Mouse (Mus musculus): ENCODE results near the gene Slc45a1. TPM values are rescaled to one million over a fixed set of nuclear protein-coding genes. Genes with fewer than 3 reads are reported as not detected.
A peak's percentile ranks its signal among the peaks of the same experiment; 100 is the strongest.

Slc45a1 gene
- total RNA-seq (2021): not detected

DNA sequence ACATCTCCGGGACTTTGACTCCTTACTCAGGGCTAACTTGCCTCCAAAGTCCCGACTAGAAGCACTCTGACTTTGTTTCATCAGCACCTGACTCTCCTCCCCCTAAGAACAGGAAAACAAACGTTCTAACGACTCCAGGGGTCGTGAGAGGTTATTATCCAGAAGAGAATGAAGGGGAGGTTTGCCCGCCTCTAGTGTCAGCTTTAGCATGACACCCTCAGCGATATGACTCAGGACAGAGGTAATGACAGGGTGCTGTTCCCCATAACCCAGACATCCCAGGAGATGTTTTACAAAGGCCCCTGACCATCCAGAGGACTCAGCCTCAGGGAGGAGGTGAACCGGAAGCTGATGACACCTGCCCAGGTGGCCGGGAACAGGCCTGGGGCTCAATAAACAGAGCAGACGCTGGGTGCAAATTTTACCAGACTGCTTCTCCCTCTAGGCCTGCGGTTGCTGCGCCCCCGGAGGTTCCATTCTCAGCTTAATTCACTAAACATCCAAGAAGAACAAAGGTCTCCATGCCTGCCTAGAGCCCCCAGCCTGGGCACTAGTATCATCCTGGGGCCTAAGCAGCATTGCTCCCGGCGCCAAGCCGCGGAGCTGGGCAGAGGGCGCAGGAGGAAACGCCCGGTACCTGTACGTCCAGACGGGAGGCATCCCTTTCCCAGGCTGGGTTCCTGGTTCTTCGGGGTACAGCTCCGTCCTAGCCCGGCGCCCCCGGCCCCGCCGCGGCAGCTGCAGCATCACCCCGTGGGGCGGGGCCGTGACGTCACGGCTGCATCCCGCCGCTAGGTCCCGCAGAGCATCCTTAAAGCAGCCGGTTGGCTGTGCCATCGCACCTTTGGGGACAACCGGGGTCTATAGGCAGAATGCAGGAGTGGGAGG lies at the start of gene Slc45a1:
Gene Slc45a1 (minus strand): TSS at position 785 of the 888 bp plus-strand sequence.
- no peak for DNase-seq
- intact Hi-C loops (cut with DNase I): loop anchor here (10.0 kb wide), 1 partner anchor 483 kb away; no protein-coding TSS in a partner anchor

DNA sequence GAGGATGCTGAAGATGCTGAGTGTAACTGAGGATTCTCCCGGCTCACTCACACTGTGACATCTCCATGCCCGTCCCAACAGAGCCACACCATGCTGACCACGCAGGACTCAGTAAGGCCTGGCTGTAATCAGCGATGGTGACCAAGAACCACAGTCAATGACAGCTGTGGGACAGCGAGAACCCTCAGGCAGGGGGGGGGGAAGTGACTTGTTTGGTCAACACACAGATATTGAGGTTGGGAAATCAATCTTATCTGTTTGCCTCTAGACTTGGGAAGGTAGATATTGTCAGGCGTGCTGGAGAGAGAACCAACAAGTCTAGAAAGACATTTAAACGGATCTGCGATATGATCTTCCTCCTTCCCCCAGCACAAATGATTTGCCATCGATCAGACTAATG lies 48.9 kb upstream of the Slc45a1 start:
- intact Hi-C loops (cut with DNase I): no loop called here
- DNase-seq: no peak

DNA sequence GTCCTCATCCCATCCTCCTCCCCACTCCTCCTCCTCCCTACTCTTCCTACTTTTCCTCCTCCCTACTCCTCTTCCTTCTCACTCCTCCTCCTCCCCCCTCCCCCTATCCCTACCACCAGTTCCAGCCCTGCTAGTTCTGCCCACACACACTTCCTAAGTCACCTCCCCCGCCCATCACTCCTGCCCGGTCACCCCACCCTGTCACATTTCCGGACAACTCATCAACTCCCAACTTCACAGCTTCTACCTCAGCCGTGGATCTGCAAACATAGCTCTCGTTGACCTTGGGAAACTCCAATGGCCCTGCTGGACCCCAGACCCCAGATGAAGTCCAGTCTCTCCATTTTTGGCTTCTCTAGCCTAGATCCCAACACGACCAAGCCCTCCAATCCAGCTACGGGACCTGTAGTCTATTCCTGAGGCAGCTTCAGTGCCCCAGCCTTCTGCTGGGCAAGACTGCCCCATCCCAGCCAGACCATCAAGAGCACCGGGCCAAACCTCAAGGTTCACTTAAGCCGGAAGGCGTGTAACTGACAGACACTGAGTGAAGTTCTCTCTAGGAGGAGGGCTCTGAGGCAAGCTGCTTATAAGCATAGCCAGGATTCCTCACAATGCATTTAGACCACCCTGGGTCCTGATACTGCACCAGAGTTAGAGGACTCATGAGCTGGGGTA lies 42.6 kb upstream of the Slc45a1 start:
- intact Hi-C loops (cut with DNase I): loop anchor here (5.0 kb wide), 1 partner anchor 158 kb away; the partner anchor contains the start of gene Errfi1

DNA sequence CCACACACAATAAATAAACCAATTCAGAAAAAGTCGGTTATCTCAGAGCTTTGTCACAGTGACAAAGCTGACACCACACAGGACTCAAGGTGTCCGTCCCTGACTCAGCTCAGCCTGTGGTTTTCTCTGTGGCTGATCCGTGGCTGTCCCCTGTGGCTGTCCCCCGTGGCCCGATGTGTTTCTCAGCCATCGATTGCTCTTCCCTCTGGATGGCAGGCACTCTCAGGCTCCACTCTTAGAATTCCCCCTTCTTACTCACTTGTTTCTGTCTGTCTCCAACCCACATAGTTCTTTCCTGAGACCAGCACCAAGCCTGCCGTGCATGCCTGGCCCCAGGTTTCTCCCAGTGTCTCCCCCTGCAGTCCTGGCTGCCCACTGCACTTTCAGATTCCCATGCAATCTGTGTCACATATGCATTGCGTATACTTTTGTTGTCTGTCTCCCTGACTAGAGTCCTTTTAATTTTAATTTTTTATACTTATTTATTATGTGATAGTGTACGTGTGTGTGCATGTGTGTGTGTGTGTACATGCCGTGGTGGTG lies 41.0 kb upstream of the Slc45a1 start:
- DNase-seq: no peak
- intact Hi-C loops (cut with DNase I): loop anchor here (5.0 kb wide), 1 partner anchor 159 kb away; the partner anchor contains the start of gene Errfi1

More for the DNA sequence above, 42.6 kb upstream of the Slc45a1 start:
- DNase-seq: no peak

DNA sequence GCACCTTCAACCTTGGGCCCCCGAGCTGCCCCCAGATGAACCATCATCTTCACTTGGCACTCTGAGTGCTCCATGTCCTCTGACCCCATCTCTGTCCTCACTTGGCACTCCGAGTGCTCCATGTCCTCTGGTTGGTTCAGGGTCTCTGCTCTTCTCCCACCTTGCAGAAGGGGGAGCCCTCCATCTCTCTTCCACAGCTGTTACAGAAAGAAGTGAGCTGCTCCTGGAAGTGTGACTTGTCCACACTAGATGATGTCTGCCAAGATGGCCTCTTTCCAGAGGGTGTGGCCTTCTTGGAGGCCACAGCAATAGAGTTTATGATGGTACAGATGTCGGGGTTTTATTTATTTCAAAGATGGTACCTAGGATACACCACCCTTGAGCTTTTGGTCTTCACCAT lies 38.8 kb upstream of the Slc45a1 start:
- peak; percentile 58 to 60 for DNase-seq
- intact Hi-C loops (cut with DNase I): loop anchor here (5.0 kb wide), 1 partner anchor 162 kb away; the partner anchor contains the start of gene Errfi1

DNA sequence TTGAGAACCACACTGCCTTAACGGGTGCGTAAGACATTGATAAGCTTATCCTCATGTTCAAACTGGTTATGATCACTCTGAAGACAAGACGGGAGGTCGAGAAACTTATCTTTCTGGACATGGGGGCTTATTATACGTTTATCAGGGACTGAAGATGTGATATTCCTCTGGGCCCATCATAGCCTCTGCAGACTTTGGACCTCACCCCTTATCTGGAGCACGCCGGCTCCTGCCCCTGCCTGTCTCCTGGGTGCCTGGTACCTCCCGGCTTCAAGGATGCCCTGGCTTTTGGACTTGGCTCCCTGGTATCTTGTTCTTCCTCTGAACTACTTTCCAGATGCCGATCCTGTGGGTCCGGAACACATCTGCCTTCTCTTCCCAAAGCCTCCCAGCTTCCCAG lies 37.6 kb upstream of the Slc45a1 start:
- DNase-seq: no peak
- intact Hi-C loops (cut with DNase I): no loop called here

DNA sequence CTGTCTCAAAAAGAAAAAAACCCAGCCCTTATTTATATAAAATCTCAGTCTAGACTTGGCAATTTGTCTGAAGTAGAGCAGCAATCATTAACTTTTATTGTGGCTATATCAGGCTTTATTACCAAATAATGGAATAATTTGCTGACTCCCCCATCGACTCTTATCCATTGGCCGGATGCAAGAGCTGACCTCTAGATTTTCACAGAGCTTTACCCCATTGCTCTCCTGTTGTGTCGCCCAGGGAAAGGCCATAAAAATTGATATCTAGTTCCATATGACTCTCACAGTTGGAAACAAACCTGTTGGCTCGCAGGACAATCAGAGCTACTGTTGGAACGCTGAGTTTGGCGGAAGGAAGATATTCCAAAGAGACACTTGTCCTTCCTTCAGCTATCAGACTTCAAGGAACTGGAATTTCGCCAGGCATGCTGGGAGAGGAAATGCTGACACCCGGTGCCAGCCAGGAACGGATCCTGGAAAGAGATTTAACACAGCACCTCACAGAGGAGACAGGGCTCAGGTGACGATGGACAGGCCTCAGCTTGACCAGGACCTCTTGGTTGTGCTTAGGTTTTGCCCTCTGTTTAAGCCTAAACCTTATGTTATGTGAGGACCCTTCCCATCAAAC lies 35.3 kb upstream of the Slc45a1 start:
- no peak for DNase-seq
- intact Hi-C loops (cut with DNase I): no loop called here

DNA sequence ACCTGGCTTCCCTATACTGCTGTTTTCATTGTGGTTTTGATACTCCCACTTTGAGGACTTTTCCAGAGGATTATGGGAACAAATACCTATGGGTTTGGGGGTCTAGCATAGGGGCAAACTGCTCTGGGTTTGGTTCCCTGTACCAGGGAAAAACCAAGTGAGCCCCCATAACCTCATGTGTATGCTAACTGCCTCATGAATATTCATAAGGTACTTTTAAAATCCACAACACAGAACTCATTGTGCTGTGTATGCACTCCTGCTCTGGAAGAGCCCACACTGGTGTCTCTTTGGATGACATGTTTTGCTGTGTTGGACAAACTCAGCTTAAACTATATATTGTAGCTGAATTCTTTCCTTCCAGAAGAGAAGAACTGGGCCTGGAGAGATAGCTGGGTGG lies 34.6 kb upstream of the Slc45a1 start:
- intact Hi-C loops (cut with DNase I): no loop called here
- no peak for DNase-seq

DNA sequence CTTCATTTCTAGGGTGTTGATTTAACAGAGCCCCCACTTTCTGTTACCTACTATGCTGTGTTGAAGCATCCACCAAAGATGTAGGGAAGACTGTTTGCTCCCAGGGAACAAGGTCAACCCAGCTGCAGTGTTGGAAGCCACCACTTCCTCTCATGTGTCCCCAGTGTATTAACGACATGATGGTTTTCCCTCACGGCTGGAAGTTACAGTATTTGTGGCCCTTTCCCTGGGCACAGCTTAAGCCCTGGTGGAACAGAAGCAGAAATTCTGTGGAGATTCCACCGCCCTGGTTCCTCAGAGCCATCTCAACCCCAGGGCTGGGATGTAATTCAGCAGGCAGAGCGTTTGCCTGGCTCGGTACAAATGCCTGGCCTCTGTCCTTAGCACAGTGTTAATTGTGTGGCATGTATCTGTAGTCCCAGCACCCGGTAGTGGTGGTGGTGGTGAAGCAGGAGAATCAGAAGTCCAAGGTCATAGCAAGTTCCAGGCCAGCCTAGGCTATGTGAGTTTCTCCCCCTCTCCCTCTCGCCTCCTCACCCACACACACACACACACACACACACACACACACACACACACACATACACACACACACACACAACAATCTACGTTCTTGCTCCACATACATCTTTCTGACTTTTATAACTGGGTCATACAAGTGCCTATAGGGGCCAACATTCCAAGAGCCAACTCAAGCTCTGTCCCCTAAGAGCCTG lies 34.0 kb upstream of the Slc45a1 start:
- intact Hi-C loops (cut with DNase I): no loop called here
- DNase-seq: no peak

DNA sequence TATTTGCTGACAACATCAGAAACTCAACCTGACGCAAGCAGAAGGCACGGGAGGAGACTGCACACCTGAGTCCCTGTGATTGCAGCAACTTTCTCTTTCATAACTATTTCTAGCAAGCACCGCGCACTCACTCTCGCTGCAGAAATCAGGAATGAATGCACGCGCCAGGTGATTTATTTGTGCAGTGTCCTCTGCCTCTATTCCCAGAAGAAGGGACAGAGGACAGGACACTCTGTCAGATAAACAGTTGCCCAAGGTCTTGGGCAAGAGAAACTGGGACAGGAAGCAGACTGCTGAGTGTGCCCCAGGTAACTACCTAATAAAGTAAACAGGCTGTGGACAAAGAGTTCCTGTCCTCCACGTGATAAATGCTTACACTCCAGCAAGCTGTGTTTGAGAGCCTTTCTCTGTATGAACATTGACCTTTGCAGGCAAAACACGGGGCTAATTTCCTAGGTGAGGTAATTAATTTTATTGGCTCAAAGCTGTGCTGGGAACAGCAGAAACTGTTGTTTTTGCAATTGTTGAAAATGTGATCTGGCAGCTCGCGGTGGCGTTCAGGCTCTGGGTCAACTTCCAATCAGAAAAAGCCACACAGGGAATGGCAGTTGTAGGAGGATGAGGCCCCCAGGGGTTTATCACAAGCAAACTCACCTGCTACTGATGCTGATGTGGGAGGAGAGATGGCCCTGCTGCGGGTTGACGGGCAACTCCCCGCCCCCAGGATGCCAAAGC lies 33.2 kb upstream of the Slc45a1 start:
- no peak for DNase-seq

DNA sequence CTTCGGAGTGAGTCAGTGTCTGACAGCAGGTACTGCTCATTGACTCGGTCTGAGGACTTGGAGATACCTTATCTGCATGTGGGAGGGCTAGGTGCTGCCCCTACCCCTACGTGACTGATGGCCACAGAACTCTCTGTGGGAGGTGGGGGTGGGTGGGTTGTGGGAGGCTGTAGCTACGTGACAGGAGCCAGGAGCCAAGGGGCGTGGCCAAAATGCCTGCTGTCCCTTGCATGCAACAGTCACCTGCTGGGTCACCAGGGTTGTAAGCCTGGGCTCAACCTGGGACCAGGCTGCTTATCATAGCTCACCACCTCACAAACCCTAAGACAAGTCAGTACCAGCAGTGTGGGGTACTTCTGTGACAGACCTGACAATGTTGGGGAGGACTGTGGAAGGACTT lies 28.4 kb upstream of the Slc45a1 start:
- intact Hi-C loops (cut with DNase I): no loop called here
- no peak for DNase-seq

More for the DNA sequence above, 33.2 kb upstream of the Slc45a1 start:
- intact Hi-C loops (cut with DNase I): no loop called here

DNA sequence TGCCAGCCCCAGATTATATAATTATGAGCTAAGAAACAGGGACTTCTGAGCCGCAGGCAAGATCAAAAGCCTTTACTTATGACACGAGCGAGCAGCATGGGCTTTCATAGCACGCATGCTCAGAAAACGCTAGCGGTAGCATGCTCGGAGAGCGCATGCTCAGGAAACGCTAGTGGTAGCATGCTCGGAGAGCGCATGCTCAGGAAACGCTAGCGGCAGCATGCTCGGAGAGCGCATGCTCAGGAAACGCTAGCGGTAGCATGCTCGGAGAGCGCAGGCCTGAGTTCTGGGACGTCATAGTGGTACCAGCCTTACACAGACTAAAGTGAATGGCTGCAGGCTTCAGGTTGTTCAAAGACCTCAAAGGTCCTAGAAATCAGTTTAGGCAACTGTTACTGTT lies 26.8 kb upstream of the Slc45a1 start:
- intact Hi-C loops (cut with DNase I): no loop called here
- DNase-seq: no peak

DNA sequence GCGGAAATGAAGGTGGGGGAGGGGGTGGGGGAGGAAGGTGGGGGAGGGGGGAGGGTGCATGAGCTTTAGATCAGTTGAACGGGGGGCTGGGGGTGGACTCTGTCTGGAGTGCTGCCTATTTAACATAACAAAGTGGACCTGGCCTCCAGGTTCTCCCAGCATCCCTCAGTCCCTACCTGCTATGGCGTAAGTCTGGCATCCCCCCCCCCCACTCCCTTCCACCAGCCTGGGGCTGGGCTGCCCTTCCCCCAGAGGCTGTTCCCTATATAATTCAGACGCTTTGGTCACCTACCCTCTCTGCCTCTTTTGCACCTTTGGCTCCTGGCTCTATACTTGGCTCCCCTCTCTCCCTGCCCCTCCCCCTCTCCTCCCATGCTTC lies 25.9 kb upstream of the Slc45a1 start:
- no peak for DNase-seq
- intact Hi-C loops (cut with DNase I): no loop called here

DNA sequence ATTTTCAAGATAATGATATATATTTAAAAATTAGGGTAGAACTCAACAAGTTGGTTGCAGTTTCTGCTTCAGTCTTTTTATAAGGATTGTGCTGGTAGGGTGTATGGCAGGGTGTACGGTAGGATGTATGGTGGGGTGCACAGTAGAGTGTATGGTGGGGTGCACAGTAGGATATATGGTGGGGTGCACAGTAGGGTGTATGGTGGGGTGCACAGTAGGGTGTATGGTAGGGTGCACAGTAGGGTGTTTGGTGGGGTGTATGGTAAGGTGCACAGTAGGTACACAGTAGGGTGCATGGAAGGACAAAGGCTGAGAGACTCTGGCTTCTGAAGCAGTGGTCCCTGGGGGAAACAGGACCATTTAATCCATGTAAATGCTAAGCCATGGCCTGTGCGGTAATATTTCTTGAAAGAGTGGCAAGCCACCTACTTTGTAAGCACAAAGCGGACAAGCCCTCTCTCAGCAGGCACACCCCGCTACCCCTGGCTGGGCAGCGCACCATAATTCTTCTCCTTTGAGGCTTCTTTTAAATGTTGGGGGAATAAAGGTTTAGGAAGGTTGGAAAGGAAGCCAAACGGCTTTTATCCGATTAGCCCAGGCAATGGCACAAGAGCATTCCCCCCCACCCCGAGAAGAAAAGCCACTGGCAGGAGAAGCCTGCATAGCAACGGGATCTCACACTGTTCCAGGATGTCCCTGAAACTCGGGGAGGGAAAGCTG lies 25.3 kb upstream of the Slc45a1 start:
- no peak for DNase-seq

DNA sequence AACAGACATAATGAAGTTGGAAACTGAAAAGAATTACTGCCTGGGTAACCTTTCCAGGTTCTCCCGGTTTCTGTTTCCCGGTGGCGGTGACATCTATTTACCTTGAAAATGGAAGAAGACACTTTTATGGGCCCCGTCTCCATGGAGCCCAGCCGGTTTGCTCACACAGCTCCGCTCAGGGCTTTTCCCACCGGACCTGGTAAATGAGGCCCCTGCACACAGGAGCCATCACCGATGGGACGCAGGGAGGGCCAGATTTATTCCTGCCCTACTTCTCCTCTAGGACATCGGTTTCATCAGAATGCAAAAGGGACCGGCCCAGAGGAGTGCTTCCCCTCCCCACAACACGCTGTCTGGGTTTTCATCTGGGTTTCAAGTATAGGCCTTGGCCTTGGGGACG lies 24.1 kb upstream of the Slc45a1 start:
- DNase-seq: no peak
- intact Hi-C loops (cut with DNase I): no loop called here

More for the DNA sequence above, 25.3 kb upstream of the Slc45a1 start:
- intact Hi-C loops (cut with DNase I): no loop called here

DNA sequence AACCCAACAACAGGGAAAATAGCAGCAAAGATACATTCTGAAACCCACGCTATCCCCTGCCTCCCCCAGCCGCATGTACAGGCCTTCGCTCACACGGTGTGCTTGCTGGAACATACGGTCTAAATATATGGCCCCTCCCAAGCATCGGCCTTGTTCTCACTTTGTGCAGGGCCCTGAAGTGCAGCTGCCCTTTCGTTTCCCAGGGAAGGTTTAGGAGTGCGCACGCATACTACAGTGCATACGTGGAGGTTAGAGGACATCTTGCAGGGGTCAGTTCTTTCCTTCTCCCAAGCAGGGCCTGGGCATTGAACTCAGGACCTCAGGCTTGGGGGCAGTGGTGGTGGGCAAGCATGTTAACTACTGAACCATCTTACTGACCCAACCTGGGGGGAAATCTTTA lies 23.3 kb upstream of the Slc45a1 start:
- DNase-seq: no peak
- intact Hi-C loops (cut with DNase I): no loop called here

DNA sequence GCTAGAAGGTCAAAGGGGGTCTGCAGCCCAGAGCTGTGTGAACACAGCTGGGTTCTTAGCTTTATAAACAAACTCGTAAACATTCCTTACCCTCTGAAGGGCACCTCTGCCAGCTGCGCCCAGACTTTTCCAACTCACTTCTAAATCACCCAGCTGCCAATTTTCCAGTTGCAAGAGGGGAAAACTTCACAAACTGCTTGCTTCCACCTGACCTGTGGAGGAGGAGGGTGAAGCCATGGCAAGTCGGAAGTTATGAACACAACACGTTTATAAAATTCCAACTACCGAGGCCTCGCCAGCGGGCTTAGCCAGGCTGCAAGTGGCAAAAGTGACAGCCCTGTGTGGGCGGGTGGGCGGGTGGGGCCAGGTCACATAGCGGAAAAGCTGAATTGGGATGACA lies 13.8 kb upstream of the Slc45a1 start:
- intact Hi-C loops (cut with DNase I): loop anchor here (2.0 kb wide), 1 partner anchor 185 kb away; no protein-coding TSS in a partner anchor
- DNase-seq: no peak

DNA sequence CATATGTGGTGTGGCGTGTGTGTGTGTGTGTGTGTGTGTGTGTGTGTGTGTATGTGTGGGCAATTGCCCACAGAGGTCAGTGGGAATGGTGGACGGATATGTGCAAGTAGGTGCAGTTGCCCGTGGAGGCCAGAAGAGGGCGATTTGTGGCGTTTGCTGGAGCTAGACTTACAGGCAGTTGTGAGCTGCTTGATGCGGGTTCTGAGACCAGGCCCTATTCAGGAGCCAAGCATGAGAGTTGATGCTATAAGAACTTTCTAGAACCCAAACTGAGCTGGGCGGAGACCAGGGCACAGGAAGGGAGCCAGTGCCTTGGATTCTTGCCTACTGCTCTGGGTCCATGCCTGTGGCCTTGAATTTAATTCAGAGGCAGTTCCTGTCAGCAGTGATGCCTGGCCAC lies 12.8 kb upstream of the Slc45a1 start:
- no peak for DNase-seq
- intact Hi-C loops (cut with DNase I): loop anchor here (2.0 kb wide), 1 partner anchor 186 kb away; no protein-coding TSS in a partner anchor

DNA sequence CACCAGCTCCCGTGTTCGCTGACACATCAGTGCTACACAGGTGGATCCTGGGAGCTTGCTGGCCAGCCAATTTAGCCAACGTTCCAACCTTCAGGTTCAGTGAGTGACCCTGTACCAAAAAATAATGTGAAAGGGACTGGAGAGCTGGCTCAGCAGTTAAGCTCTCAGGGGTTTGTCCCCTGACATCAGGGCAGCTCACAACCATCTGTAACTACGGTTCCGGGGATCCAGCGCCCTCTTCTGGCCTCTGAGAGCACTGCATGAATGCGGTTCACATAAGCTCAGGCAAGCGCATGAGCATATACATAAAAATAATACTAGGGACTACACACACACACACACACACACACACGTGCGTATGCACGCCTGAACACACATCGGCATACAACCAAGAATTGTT lies 11.2 kb upstream of the Slc45a1 start:
- peak; percentile 35 to 39 for DNase-seq
- intact Hi-C loops (cut with DNase I): no loop called here

Measured in heart, postnatal 36 days (tissue).